Mouse (Mus musculus): ENCODE measurements around the gene Ski.
"Not testable (repeated sequence)": the region's sequence is repeated elsewhere in the genome, so short reads cannot be mapped to it uniquely, and the experiment has no call there.

Ski gene

GRCm38 (mm10) chr4:155222552-155222840, at the start of gene Ski:
Gene Ski, minus strand, starts transcription at chr4:155222592.
- no peak for DNase-seq (ENCODE audit: extremely low read depth, insufficient read length, low spot score)

- DNase-seq (ENCODE audit: extremely low read depth, insufficient read length, low spot score) = no peak
Measured at GRCm38 (mm10) chr4:155268382-155268781, 46.0 kb upstream of the Ski start.

DNA sequence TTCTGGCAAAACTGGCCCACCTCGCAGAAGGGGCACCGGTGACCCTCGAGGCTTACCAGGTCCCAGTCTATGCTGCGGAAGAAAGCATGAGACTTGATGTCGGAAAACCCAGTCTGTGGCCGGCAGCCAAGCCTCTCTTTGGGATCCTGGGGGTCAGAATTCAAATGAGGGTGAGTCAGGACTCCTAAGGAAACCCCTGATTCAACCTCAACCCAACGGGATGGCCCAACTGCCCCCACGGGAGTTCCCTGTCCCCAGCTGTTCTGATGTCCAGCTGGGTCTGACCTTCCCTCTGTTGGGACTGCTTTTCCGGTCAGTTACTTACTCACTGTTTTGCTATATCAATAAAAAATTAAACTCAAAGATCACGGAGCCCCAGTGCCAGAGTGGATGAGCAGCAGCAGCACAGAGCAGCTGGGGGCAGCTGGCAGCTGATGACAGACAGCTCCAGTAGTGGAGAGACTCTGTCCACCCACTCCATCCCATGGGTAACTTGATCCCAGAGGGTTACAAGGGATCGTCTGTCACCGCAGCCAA, 45.3 kb upstream of the Ski start:
- DNase-seq (ENCODE audit: extremely low read depth, insufficient read length, low spot score) = peak; percentile 64

DNA sequence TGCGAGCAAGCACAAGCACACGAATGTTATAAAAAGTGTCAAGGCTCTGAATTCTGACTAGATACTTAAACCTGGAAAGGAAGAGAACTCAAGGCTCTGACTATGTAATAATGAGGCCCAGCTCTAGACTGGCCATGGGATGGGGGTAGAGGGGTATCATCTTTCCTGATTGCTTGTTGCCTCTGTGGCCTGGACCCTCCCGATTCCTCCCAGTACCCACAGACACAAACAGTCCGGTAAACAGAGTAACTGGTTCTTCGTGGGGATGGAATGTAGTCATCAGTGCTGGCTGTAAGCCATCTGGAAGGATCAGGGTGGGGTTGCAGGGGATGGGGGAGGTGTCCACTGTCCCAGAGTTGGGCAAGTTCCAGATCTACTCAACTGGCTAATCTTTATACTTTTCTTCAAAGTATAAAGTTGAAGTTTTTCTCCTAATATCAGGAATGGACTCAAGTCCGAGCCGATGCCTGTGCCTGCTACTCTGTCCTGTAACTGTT, 44.7 kb upstream of the Ski start:
- no peak for DNase-seq (ENCODE audit: extremely low read depth, insufficient read length, low spot score)

DNA sequence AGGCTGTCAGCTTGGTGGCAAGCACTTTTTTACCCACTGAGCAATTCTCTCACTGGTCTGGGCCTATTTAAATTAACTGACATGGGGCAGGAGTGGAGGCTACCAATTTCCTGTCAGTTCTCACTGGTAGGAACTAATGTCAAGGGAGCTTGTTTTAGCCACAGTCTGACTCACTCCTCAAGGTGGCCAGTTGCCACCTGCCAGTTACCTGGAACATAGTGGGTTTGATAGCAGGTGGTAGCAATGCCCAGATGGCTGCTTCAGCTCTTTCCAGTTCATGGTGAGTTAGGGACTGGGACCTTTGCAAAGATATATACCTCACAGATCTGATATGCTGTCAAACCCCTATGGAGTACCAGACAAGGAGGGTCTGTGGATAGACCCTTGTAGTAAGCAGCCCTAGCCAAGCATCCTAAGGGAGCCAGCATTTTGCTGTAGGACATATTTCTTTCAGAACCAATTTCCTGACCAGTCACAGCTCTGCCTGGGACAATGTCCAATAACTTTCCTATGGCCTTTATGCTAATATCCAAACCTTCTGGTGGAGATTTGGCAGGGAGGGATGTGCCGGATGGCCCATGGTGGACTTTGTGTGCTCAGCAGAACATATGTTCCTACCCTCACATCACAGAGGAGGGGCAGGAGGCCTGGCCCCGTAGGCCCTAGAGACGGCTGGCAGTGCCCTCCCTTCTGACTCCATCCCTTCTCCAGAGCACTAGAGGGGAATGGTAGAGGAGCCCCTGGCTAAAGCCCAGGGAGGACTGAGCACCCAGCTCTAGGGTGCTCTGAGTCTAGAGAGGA, 42.3 kb upstream of the Ski start:
- DNase-seq (ENCODE audit: extremely low read depth, insufficient read length, low spot score) = no peak

- no peak for DNase-seq (ENCODE audit: extremely low read depth, insufficient read length, low spot score)
Measured at GRCm38 (mm10) chr4:155252253-155252652, 29.9 kb upstream of the Ski start.

GRCm38 (mm10) chr4:155251147-155251546, 28.8 kb upstream of the Ski start:
- DNase-seq (ENCODE audit: extremely low read depth, insufficient read length, low spot score) = no peak

DNA sequence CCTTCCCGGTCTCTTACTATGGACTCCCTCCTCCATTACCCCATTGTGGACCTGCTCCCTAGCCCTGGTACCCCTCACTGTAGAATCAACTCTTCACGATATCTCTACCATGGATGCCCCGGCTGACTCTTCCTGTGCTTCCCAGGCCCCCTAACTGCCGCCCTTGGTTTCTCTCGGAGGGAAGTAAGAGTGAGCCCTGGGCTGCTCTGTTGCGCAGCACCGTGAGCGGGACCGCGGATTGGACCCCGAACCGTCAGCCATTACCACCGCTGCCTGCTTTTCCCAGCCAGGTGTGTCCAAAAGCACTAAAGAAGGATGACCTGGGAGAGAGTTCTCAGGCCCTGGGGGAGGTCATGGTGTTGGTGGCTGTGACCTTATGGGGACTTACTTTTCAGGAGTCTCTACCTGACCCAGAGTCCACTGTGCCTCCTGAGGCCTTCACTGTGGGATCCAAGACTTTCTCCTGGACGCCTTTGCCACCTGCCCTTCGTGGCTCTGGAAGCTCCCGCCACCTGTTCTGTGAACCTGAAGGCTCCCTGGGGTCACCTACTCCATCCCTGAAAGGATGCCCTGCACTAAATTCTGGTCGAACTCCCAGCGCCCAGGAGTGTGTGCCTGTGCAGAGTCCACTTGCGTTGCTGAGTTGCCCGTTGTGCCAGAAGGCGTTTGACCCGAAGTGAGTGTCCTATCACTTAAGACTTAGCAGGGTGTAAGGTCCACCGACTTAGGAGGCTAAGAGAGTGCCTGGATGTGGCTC, 28.1 kb upstream of the Ski start:
- DNase-seq (ENCODE audit: extremely low read depth, insufficient read length, low spot score) = peak; percentile 22

- peak; percentile 90 for DNase-seq (ENCODE audit: extremely low read depth, insufficient read length, low spot score)
Measured at GRCm38 (mm10) chr4:155249648-155250351, 27.4 kb upstream of the Ski start, which contains the start of gene Faap20. Gene Faap20, plus strand, starts transcription at chr4:155249802.

DNA sequence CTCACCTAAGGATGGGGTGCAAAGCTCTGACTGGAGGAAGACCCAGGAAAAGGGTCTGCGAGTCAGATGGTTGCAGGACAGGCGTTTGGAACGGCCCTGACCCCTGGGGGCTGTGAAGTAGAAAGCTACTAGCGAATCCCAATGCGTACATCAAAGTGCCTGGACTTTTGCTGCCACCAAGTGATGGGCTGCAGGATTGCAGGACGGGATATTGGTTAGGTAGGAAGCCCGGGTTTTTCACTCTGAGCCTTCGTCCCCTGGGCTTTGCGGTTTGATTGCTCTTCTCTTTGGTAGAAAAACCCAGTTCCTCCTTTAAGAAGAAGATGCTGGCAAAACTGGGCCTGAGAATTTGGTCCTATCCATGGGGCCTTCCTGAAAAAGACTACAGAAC, 26.9 kb upstream of the Ski start:
- no peak for DNase-seq (ENCODE audit: extremely low read depth, insufficient read length, low spot score)

GRCm38 (mm10) chr4:155248054-155248453, 25.7 kb upstream of the Ski start:
- DNase-seq (ENCODE audit: extremely low read depth, insufficient read length, low spot score) = not testable (repeated sequence)

DNA sequence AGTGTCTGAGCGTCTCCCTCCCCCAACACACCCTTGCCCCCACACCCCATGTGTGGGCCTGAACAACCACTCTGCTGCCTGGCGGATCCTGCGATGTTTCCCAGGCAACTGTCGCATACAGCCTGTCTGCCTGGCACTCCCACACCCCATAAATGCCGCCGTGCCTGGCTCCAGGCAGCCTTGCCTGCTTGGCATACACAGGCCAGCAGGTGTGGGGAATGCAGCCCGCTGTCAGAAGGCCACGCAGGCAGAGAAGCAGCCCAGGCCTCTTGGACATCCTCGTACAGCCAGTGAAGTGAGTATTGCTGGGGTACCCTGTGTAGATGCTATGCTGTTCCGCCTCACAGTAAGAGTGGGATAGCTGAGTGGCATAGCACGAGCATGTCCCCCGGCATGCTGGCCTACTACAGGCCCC, 24.3 kb upstream of the Ski start:
- no peak for DNase-seq (ENCODE audit: extremely low read depth, insufficient read length, low spot score)

- DNase-seq (ENCODE audit: extremely low read depth, insufficient read length, low spot score) = no peak
Measured at GRCm38 (mm10) chr4:155245770-155246492, 23.5 kb upstream of the Ski start.

DNA sequence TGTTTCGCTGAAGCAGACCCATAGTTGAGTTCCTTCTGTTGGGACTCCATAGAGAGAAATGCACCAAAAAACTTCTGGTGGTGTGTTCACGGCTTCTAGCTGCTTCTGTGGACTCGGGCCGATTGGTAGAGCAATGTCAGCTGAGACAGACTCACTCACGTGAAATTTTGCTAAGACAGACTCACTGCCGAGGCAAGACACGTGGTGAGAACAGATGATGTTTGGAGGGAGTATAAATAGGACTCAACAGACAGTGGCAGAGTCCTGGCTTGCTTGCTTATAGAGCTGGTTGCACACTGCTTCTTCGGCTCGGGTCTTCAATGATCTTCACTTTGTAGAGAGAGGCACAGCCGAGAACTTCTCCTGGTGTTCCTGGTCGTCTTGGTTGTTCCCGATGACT, 20.8 kb upstream of the Ski start:
- no peak for DNase-seq (ENCODE audit: extremely low read depth, insufficient read length, low spot score)

GRCm38 (mm10) chr4:155242292-155242691, 19.9 kb upstream of the Ski start:
- no peak for DNase-seq (ENCODE audit: extremely low read depth, insufficient read length, low spot score)

GRCm38 (mm10) chr4:155241789-155242188, 19.4 kb upstream of the Ski start:
- no peak for DNase-seq (ENCODE audit: extremely low read depth, insufficient read length, low spot score)

GRCm38 (mm10) chr4:155239494-155239893, 17.1 kb upstream of the Ski start:
- no peak for DNase-seq (ENCODE audit: extremely low read depth, insufficient read length, low spot score)

DNA sequence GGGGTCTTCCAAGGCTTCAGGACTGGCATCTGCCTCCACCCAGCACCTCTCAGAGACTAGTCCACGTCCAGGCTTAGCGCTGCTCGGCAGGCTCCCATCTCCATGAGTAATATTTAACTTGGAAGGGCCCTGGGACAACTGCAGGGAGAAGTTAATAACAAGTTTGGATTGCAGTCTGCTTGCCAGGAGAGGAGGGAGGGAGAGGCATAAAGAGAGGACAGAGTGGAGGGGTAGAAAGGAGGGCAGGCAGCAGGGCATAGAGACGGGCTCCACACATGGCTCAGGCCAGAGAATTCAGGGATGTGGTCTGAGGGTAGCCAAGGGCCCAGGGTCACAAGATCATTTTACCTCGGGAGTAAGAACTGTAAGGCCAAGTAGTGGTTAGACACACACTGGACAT, 15.9 kb upstream of the Ski start:
- DNase-seq (ENCODE audit: extremely low read depth, insufficient read length, low spot score) = peak; percentile 47

DNA sequence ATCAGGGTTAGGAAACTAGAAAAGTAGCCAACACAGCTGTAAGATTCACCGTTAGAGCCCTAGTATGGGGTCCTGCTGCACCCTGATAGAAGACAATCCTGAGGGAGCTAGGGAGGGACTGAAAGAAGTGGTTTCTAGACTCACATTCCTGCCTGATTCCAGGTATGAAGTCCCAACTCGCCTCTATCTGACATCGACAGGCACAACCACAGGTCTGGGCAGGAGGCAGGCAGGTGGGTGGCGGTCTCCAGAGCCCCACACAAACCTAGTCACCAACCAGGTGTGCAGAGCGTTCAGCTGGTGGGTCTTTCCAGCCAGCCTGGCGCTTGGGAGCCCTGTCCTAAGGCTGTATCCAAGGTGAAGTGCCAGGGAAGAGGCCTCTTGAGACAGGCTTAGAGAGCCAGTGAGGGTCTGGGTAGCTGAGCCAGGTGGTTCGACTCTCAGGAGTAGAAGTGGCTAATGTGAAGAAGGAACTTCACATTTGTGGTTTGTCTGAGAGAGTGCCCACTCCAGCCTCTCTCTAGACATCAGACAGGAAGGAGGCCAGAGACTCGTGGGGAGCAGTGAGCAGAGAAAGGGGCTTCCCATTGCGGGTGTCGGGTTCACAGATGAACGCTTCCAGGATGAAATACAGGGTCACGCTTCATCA, 14.5 kb upstream of the Ski start:
- DNase-seq (ENCODE audit: extremely low read depth, insufficient read length, low spot score) = no peak

All from 3134 (cell line).